In the genomic region with DNA sequence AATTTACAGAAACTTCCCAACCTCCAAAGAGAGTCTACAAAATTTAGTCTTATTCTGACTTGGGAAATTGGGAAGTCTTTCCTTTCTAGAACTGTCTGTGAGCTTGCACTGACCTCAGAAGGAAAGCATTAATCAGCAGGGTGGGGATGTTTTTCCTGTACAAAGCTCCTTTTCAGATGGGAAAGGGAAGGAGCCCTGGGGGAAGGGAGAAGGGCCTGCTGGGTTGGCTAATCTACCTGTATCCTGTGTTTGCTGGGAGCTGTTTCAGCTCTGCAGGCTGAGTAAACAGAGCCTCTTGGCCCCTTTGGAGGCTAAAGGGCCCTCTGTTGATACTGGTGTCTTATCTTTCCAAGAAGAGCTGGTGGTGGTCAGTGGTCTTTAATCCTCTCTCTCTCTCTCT, we compare ENCODE assay signal across 11 mouse cellular contexts. TPM values are rescaled to one million over a fixed set of nuclear protein-coding genes. Genes with fewer than 3 reads are reported as not detected.
DNase-seq lines count a peak whose midpoint lies in the region; ATAC-seq and TF ChIP-seq lines count a peak whose summit lies in the region.
"Had no signal": no experiment of that assay in that cellular context is flagged by ENCODE, and none has a peak within 500 bp of the region (broad histone marks: within the 10 kb centered on the region; RNA-seq: fewer than 3 reads in every experiment).

No protein-coding gene starts in this region.

- peak; percentile 44 for DNase-seq in kidney, postnatal 0 days (ENCODE audit: low spot score)
- peak; percentile 69 for DNase-seq in stomach, postnatal 0 days (ENCODE audit: low spot score)
- no peak for DNase-seq in spleen, adult 18-20 months
- DNase-seq in right cerebral cortex, adult 18-20 months, result no peak
- DNase-seq: cerebellum, postnatal 25 days; thymus, postnatal 4 days had no signal

- TF ChIP-seq CTCF in kidney, postnatal 0 days (IDR thresholded peaks at IDR 0.05; ENCODE audit: low read depth), result no peak
- no peak for TF ChIP-seq CTCF in stomach, postnatal 0 days (IDR thresholded peaks at IDR 0.05; ENCODE audit: low read depth)

- H3K27ac ChIP-seq in liver, embryonic 16.5 days (ENCODE audit: low read length), result no peak overlapping the region
- no peak overlapping the region for H3K27ac ChIP-seq in liver, embryonic 12.5 days
- H3K27ac ChIP-seq in heart, embryonic 14.5 days (replicated peaks in 1 of 2; ENCODE audit: control insufficient read depth in 1 of 2, insufficient read depth in 1 of 2, low read depth in 2 of 2, low read length in 2 of 2), result 0 out of 4 replicates have a peak overlapping the region, but pooled peaks of 1 of the 2 experiments have one; percentile 3
- H3K27ac ChIP-seq in kidney, postnatal 0 days, result peak overlapping the region; percentile 44; the same call in 1 of the 2 replicates
- H3K27ac ChIP-seq in stomach, postnatal 0 days (replicated peaks), result 0 out of 2 replicates have a peak overlapping the region, but pooled peaks have one; percentile 40
- H3K27ac ChIP-seq: limb, embryonic 15.5 days had no signal

- H3K9me3 ChIP-seq in liver, embryonic 16.5 days (replicated peaks; ENCODE audit: control insufficient read depth, low read length), result no peaks in the 10 kb centered on the region
- H3K9me3 ChIP-seq in liver, embryonic 12.5 days (replicated peaks), result no peaks in the 10 kb centered on the region
- H3K9me3 ChIP-seq in heart, embryonic 14.5 days (ENCODE audit: control insufficient read depth, low read length), result no peaks in the 10 kb centered on the region
- H3K9me3 ChIP-seq in kidney, postnatal 0 days (replicated peaks; ENCODE audit: low read length), result no peaks in the 10 kb centered on the region
- no peaks in the 10 kb centered on the region for H3K9me3 ChIP-seq in stomach, postnatal 0 days (ENCODE audit: control insufficient read depth, low read length)
- H3K9me3 ChIP-seq: G1E; limb, embryonic 15.5 days had no signal

- H3K36me3 ChIP-seq in liver, embryonic 16.5 days (ENCODE audit: control insufficient read depth, insufficient read depth), result peaks cover under 1% of the 10 kb centered on the region; the same call in 1 of the 2 replicates
- peaks cover 7% of the 10 kb centered on the region for H3K36me3 ChIP-seq in liver, embryonic 12.5 days
- peaks cover 7% of the 10 kb centered on the region for H3K36me3 ChIP-seq in heart, embryonic 14.5 days (ENCODE audit: control insufficient read depth, insufficient read depth, low read length)
- H3K36me3 ChIP-seq in kidney, postnatal 0 days (ENCODE audit: insufficient read depth, low read length), result 0 out of 2 replicates have a peak, but pooled peaks cover under 1% of the 10 kb centered on the region
- H3K36me3 ChIP-seq in stomach, postnatal 0 days (ENCODE audit: control insufficient read depth, insufficient read depth, low read length), result no peaks in the 10 kb centered on the region

- no peak overlapping the region for H3K4me3 ChIP-seq in liver, embryonic 16.5 days (ENCODE audit: low read depth, low read length)
- H3K4me3 ChIP-seq in liver, embryonic 12.5 days, result no peak overlapping the region
- no peak overlapping the region for H3K4me3 ChIP-seq in heart, embryonic 14.5 days (ENCODE audit: control insufficient read depth in 1 of 2, insufficient read depth in 1 of 2, low read depth in 1 of 2, low read length in 2 of 2)
- no peak overlapping the region for H3K4me3 ChIP-seq in kidney, postnatal 0 days (replicated peaks; ENCODE audit: low read depth, low read length)
- no peak overlapping the region for H3K4me3 ChIP-seq in stomach, postnatal 0 days (ENCODE audit: low read depth, low read length)
- H3K4me3 ChIP-seq: limb, embryonic 15.5 days had no signal

- H3K9ac ChIP-seq in liver, embryonic 16.5 days (ENCODE audit: low read depth, low read length), result no peak overlapping the region
- H3K9ac ChIP-seq in liver, embryonic 12.5 days, result no peak overlapping the region
- H3K9ac ChIP-seq in heart, embryonic 14.5 days (ENCODE audit: low read length), result no peak overlapping the region
- H3K9ac ChIP-seq in kidney, postnatal 0 days (ENCODE audit: low read depth, low read length), result no peak overlapping the region
- H3K9ac ChIP-seq in stomach, postnatal 0 days (ENCODE audit: low read length), result no peak overlapping the region
- H3K9ac ChIP-seq: limb, embryonic 15.5 days had no signal

- peak; percentile 61; the same call in 1 of the 2 replicates for ATAC-seq in liver, embryonic 16.5 days (ENCODE audit: low read depth)
- no peak for ATAC-seq in liver, embryonic 12.5 days
- peak; percentile 28; the same call in 1 of the 2 replicates for ATAC-seq in heart, embryonic 14.5 days (ENCODE audit: insufficient number of reproducible peaks, insufficient read depth, low FRiP score, low read depth)
- ATAC-seq in kidney, postnatal 0 days (replicated peaks; ENCODE audit: low FRiP score, low read depth), result no peak
- peak; percentile 79 for ATAC-seq in stomach, postnatal 0 days (ENCODE audit: low FRiP score, low TSS enrichment)

- no peak for TF ChIP-seq EP300 in stomach, postnatal 0 days (optimal IDR thresholded peaks at IDR 0.05)

- no peak overlapping the region for H3K4me2 ChIP-seq in liver, embryonic 16.5 days (ENCODE audit: low read depth, low read length)
- no peak overlapping the region for H3K4me2 ChIP-seq in liver, embryonic 12.5 days
- H3K4me2 ChIP-seq in heart, embryonic 14.5 days (ENCODE audit: low read length), result no peak overlapping the region
- H3K4me2 ChIP-seq in kidney, postnatal 0 days (ENCODE audit: low read length), result no peak overlapping the region
- H3K4me2 ChIP-seq in stomach, postnatal 0 days (replicated peaks; ENCODE audit: low read depth), result no peak overlapping the region
- H3K4me2 ChIP-seq: limb, embryonic 15.5 days had no signal

- no peaks in the 10 kb centered on the region for H3K27me3 ChIP-seq in liver, embryonic 16.5 days (ENCODE audit: control insufficient read depth, insufficient read depth, low read depth, low read length)
- no peaks in the 10 kb centered on the region for H3K27me3 ChIP-seq in liver, embryonic 12.5 days (replicated peaks)
- no peaks in the 10 kb centered on the region for H3K27me3 ChIP-seq in heart, embryonic 14.5 days (ENCODE audit: control insufficient read depth, insufficient read depth, low read length)
- no peaks in the 10 kb centered on the region for H3K27me3 ChIP-seq in kidney, postnatal 0 days (ENCODE audit: insufficient read depth, low read length)
- no peaks in the 10 kb centered on the region for H3K27me3 ChIP-seq in stomach, postnatal 0 days (ENCODE audit: control insufficient read depth, insufficient read depth, low read length)

- H3K4me1 ChIP-seq in liver, embryonic 16.5 days (ENCODE audit: control insufficient read depth, low read depth, low read length), result peaks cover 2% of the 10 kb centered on the region; the same call in 1 of the 2 replicates
- no peaks in the 10 kb centered on the region for H3K4me1 ChIP-seq in liver, embryonic 12.5 days
- H3K4me1 ChIP-seq in heart, embryonic 14.5 days (ENCODE audit: control insufficient read depth in 2 of 2, insufficient read depth in 2 of 2, low read length in 2 of 2), result peaks cover 0 to 6% of the 10 kb centered on the region in 2 experiments; a peak in 2 of 4 replicates
- no peaks in the 10 kb centered on the region for H3K4me1 ChIP-seq in kidney, postnatal 0 days (replicated peaks; ENCODE audit: insufficient read depth, low read length)
- no peaks in the 10 kb centered on the region for H3K4me1 ChIP-seq in stomach, postnatal 0 days (replicated peaks; ENCODE audit: control insufficient read depth, insufficient read depth)
- H3K4me1 ChIP-seq: limb, embryonic 15.5 days had no signal

RNA-seq across cellular contexts. Expression of gene Pkd1l1, which starts 13.0 kb away (rescaled TPM):
- polyA plus RNA-seq in liver, embryonic 16.5 days (2015; fragmentation: Nextera tagmentation; extraction: Ambion mirVana), result 0.07 and 0.09 TPM in 2 replicates
- polyA plus RNA-seq in liver, embryonic 12.5 days (2016; fragmentation: Nextera tagmentation; extraction: Ambion mirVana), result 0.06 and 0.22 TPM in 2 replicates
- 0.11 TPM in 2 replicates for polyA plus RNA-seq in heart, embryonic 14.5 days (2014; fragmentation: Nextera tagmentation; extraction: Ambion mirVana)
- 0.12 and 0.19 TPM in 2 replicates for polyA plus RNA-seq in kidney, postnatal 0 days (2015; fragmentation: Nextera tagmentation; extraction: Ambion mirVana)
- polyA plus RNA-seq in stomach, postnatal 0 days (2015; fragmentation: Nextera tagmentation; extraction: Ambion mirVana), result 0.08 and 0.19 TPM in 2 replicates
- polyA plus RNA-seq: G1E had no signal

RNA-seq across cellular contexts. Expression of gene Hus1, which starts 24.9 kb away (rescaled TPM):
- 6.2 and 6.6 TPM in 2 replicates for polyA plus RNA-seq in liver, embryonic 16.5 days (2015; fragmentation: Nextera tagmentation; extraction: Ambion mirVana)
- polyA plus RNA-seq in liver, embryonic 12.5 days (2016; fragmentation: Nextera tagmentation; extraction: Ambion mirVana), result 12.8 and 14.4 TPM in 2 replicates
- 14.4 and 15.1 TPM in 2 replicates for polyA plus RNA-seq in heart, embryonic 14.5 days (2014; fragmentation: Nextera tagmentation; extraction: Ambion mirVana)
- polyA plus RNA-seq in kidney, postnatal 0 days (2015; fragmentation: Nextera tagmentation; extraction: Ambion mirVana), result 14.6 and 14.7 TPM in 2 replicates
- 5.1 and 5.8 TPM in 2 replicates for polyA plus RNA-seq in stomach, postnatal 0 days (2015; fragmentation: Nextera tagmentation; extraction: Ambion mirVana)

Comparison
In these comparisons a context has a peak if more than half of its experiments do, and no peak if none do; other contexts are left out.
1. ATAC-seq: peak in liver, embryonic 16.5 days (single experiment), heart, embryonic 14.5 days (single experiment) and stomach, postnatal 0 days (single experiment); none in liver, embryonic 12.5 days (single experiment) and kidney, postnatal 0 days (single experiment).
2. H3K27ac ChIP-seq: peak in kidney, postnatal 0 days (single experiment) and stomach, postnatal 0 days (single experiment); none in liver, embryonic 16.5 days (single experiment) and liver, embryonic 12.5 days (single experiment).
3. DNase-seq: peak in kidney, postnatal 0 days (single experiment) and stomach, postnatal 0 days (single experiment); none in spleen, adult 18-20 months (0 of 2) and right cerebral cortex, adult 18-20 months (single experiment).